Mouse (Mus musculus): ENCODE results near the gene Slc12a1. TPM values are rescaled to one million over a fixed set of nuclear protein-coding genes. Genes with fewer than 3 reads are reported as not detected.

Gene Slc12a1
- total RNA-seq, 2 experiments from 2014 or later, result not detected

GRCm38 (mm10) chr2:125251781-125252180 is 99.5 kb downstream of the Slc12a1 start:
- intact Hi-C loops (cut with DNase I), result no loop called here
- no peak for DNase-seq

GRCm38 (mm10) chr2:125252275-125252674 is 100.0 kb downstream of the Slc12a1 start:
- intact Hi-C loops (cut with DNase I), result no loop called here
- DNase-seq, result peak; percentile 38 to 51

- intact Hi-C loops (cut with DNase I), result no loop called here
- no peak for DNase-seq
These were observed 101.4 kb downstream of the Slc12a1 start for GRCm38 (mm10) chr2:125253699-125254098.

GRCm38 (mm10) chr2:125254630-125255029 is 102.3 kb downstream of the Slc12a1 start:
- no peak for DNase-seq
- intact Hi-C loops (cut with DNase I), result no loop called here

- no peak for DNase-seq
- intact Hi-C loops (cut with DNase I), result no loop called here
These were observed 103.6 kb downstream of the Slc12a1 start for GRCm38 (mm10) chr2:125255886-125256285.

GRCm38 (mm10) chr2:125259230-125260120 is 107.2 kb downstream of the Slc12a1 start:
- intact Hi-C loops (cut with DNase I), result loop anchor here (5.0 kb wide), 3 partner anchors 43 to 473 kb away; no protein-coding TSS in a partner anchor
- peak in 1 of 2 experiments; percentile 48 for DNase-seq

GRCm38 (mm10) chr2:125260326-125260725 is 108.0 kb downstream of the Slc12a1 start:
- DNase-seq, result no peak
- intact Hi-C loops (cut with DNase I), result loop anchor here (5.0 kb wide), 3 partner anchors 42 to 472 kb away; no protein-coding TSS in a partner anchor

GRCm38 (mm10) chr2:125263056-125263455 is 110.8 kb downstream of the Slc12a1 start:
- DNase-seq, result peak; percentile 18 to 33
- intact Hi-C loops (cut with DNase I), result loop anchor here (2.0 to 5.0 kb wide), 4 partner anchors 39 to 469 kb away; no protein-coding TSS in a partner anchor

GRCm38 (mm10) chr2:125263753-125264152 is 111.4 kb downstream of the Slc12a1 start:
- DNase-seq, result no peak
- intact Hi-C loops (cut with DNase I), result loop anchor here (2.0 to 5.0 kb wide), 4 partner anchors 39 to 469 kb away; no protein-coding TSS in a partner anchor

- intact Hi-C loops (cut with DNase I), result no loop called here
- DNase-seq, result no peak
These were observed 116.6 kb downstream of the Slc12a1 start for GRCm38 (mm10) chr2:125268876-125269275.

- intact Hi-C loops (cut with DNase I), result no loop called here
- no peak for DNase-seq
These were observed 123.3 kb downstream of the Slc12a1 start for GRCm38 (mm10) chr2:125275617-125276016.

- intact Hi-C loops (cut with DNase I), result no loop called here
- no peak for DNase-seq
These were observed 124.4 kb downstream of the Slc12a1 start for GRCm38 (mm10) chr2:125276692-125277091.

- DNase-seq, result peak; percentile 37 to 38
- intact Hi-C loops (cut with DNase I), result no loop called here
These were observed 126.2 kb downstream of the Slc12a1 start for GRCm38 (mm10) chr2:125278474-125278873.

Other genes with a start within 250 kb of the Slc12a1 start
- gene Slc24a5, start 84.4 kb upstream of the Slc12a1 start, total RNA-seq (2021), result 1 to 10 TPM in 1 of 2 experiments, under 1 TPM in 1; 0.90 to 1.4 TPM
- 10 to 100 TPM; 11.3 to 12.2 TPM for gene Myef2, start 28.8 kb upstream of the Slc12a1 start, total RNA-seq (2021)
- not detected for gene Ctxn2, start 15.8 kb upstream of the Slc12a1 start, total RNA-seq (2021)
- gene Dut, start 94.7 kb downstream of the Slc12a1 start, total RNA-seq (2021), result 10 to 100 TPM; 25.6 to 36.6 TPM